Mouse (Mus musculus): Measurements from ENCODE around the gene Gm5134.

The Gm5134 gene

GRCm38 (mm10) chr10:76033119-76033455 lies 78.8 kb downstream of the Gm5134 start:
- no peak for DNase-seq (ENCODE audit: low spot score)

- DNase-seq (ENCODE audit: low spot score) = no peak
These were observed 79.8 kb downstream of the Gm5134 start for GRCm38 (mm10) chr10:76034001-76034600.

- DNase-seq (ENCODE audit: low spot score) = no peak
These were observed 81.0 kb downstream of the Gm5134 start for GRCm38 (mm10) chr10:76035277-76035676.

GRCm38 (mm10) chr10:76036962-76037361 lies 82.6 kb downstream of the Gm5134 start:
- DNase-seq (ENCODE audit: low spot score) = no peak

- DNase-seq (ENCODE audit: low spot score) = no peak
These were observed 91.0 kb downstream of the Gm5134 start for GRCm38 (mm10) chr10:76045343-76045742.

GRCm38 (mm10) chr10:76046754-76047153 lies 92.4 kb downstream of the Gm5134 start:
- no peak for DNase-seq (ENCODE audit: low spot score)

GRCm38 (mm10) chr10:76047182-76047869 lies 93.0 kb downstream of the Gm5134 start:
- no peak for DNase-seq (ENCODE audit: low spot score)

GRCm38 (mm10) chr10:76048967-76049366 lies 94.7 kb downstream of the Gm5134 start:
- no peak for DNase-seq (ENCODE audit: low spot score)

- DNase-seq (ENCODE audit: low spot score) = no peak
These were observed 97.5 kb downstream of the Gm5134 start for GRCm38 (mm10) chr10:76051860-76052259.

All from MN1 (cell line).